Mouse (Mus musculus): Measurements from ENCODE around the gene Slc22a22. TPM values are rescaled to one million over a fixed set of nuclear protein-coding genes. Genes with fewer than 3 reads are reported as not detected.
A peak's percentile ranks its signal among the peaks of the same experiment; 100 is the strongest.

Gene Slc22a22
- polyA plus RNA-seq (2011; ENCODE audit: insufficient read depth, insufficient read length, low read depth, missing spikeins), result not detected in 2 replicates

- Histone ChIP-seq H3K36me3 (ENCODE audit: control insufficient read depth, insufficient read depth, low read length, poor library complexity, severe bottlenecking) (no peaks in the 10 kb centered on the region), H3K9ac (ENCODE audit: low read depth, poor library complexity, severe bottlenecking) (no peak within 1 kb of the TSS), H3K27ac (ENCODE audit: insufficient read depth, low read length) (no peak within 1 kb of the TSS), H3K9me3 (replicated peaks; ENCODE audit: control insufficient read depth, insufficient read depth, low read length, poor library complexity, severe bottlenecking) (no peaks in the 10 kb centered on the region), H3K27me3 (ENCODE audit: control insufficient read depth, insufficient read depth, low read length, poor library complexity, severe bottlenecking) (no peaks in the 10 kb centered on the region), H3K4me3 (ENCODE audit: low read depth, low read length) (no peak within 1 kb of the TSS), H3K4me1 (ENCODE audit: control insufficient read depth, insufficient read depth, low read length) (no peaks in the 10 kb centered on the region)
- no peak for TF ChIP-seq CTCF (IDR thresholded peaks at IDR 0.05; ENCODE audit: low read depth, low read length)
- TF ChIP-seq POLR2A (IDR thresholded peaks at IDR 0.05; ENCODE audit: insufficient read depth, low read length), result no peak
- no peak for TF ChIP-seq EP300 (IDR thresholded peaks at IDR 0.05; ENCODE audit: insufficient read depth, low read depth, low read length)
These were observed at the start of gene Slc22a22 for GRCm38 (mm10) chr15:57477525-57477924. Gene Slc22a22 (minus strand): TSS chr15:57477625.

DNA sequence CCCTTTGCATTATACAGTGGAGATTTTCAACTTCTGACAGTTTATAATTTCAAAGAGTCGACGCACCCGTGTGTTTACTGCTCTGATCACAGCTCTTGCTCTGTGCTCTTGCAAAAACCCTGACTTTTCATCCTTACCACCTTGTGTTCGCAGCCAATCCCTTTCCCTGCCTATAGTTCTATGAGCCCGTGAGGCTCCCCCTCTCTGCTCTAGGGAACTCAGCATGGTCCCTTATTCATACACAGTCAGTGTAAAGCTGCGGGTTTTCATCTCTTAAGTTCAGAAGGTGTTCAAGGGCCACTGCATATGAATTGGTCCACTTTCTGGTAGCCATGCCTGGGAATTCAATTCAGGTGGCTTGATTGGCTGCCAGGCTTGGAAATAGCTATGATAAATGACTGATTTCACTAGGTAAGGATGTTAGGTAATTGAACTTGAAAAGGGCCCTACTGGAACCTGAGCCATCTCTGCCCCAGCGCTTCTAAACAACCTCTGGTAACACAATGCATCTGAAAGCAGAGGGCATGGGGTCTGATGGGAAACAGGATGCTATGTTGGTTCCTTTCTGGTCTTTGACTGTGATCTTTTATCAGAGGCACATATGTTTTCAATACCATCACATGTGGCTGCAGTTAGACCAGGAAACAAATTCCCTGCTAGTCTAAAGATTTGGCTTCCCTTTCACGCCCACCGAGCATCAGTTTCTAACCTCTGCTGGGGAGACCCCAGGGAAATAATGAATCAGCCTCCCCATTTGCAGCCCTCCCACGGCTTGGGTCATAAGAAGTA, 46.3 kb upstream of the Slc22a22 start:
- Histone ChIP-seq H3K4me1 (ENCODE audit: control insufficient read depth, insufficient read depth, low read length) (no peaks in the 10 kb centered on the region), H3K9ac (ENCODE audit: low read depth, poor library complexity, severe bottlenecking) (no peak overlapping the region), H3K36me3 (ENCODE audit: control insufficient read depth, insufficient read depth, low read length, poor library complexity, severe bottlenecking) (no peaks in the 10 kb centered on the region), H3K9me3 (replicated peaks; ENCODE audit: control insufficient read depth, insufficient read depth, low read length, poor library complexity, severe bottlenecking) (no peaks in the 10 kb centered on the region), H3K27me3 (ENCODE audit: control insufficient read depth, insufficient read depth, low read length, poor library complexity, severe bottlenecking) (no peaks in the 10 kb centered on the region), H3K4me3 (ENCODE audit: low read depth, low read length) (no peak overlapping the region), H3K27ac (ENCODE audit: insufficient read depth, low read length) (no peak overlapping the region)
- TF ChIP-seq POLR2A (IDR thresholded peaks at IDR 0.05; ENCODE audit: insufficient read depth, low read length) (no peak), CTCF (IDR thresholded peaks at IDR 0.05; ENCODE audit: low read depth, low read length) (no peak)

- H3K4me3 ChIP-seq (ENCODE audit: low read depth, low read length), result no peak overlapping the region
- no peaks in the 10 kb centered on the region for H3K27me3 ChIP-seq (ENCODE audit: control insufficient read depth, insufficient read depth, low read length, poor library complexity, severe bottlenecking)
- H3K9ac ChIP-seq (ENCODE audit: low read depth, poor library complexity, severe bottlenecking), result no peak overlapping the region
- no peak for TF ChIP-seq POLR2A (IDR thresholded peaks at IDR 0.05; ENCODE audit: insufficient read depth, low read length)
- TF ChIP-seq EP300 (IDR thresholded peaks at IDR 0.05; ENCODE audit: insufficient read depth, low read depth, low read length), result no peak
- TF ChIP-seq CTCF (IDR thresholded peaks at IDR 0.05; ENCODE audit: low read depth, low read length), result no peak
- no peaks in the 10 kb centered on the region for H3K9me3 ChIP-seq (replicated peaks; ENCODE audit: control insufficient read depth, insufficient read depth, low read length, poor library complexity, severe bottlenecking)
- no peak overlapping the region for H3K27ac ChIP-seq (ENCODE audit: insufficient read depth, low read length)
- no peaks in the 10 kb centered on the region for H3K36me3 ChIP-seq (ENCODE audit: control insufficient read depth, insufficient read depth, low read length, poor library complexity, severe bottlenecking)
- H3K4me1 ChIP-seq (ENCODE audit: control insufficient read depth, insufficient read depth, low read length), result no peaks in the 10 kb centered on the region
These were observed 44.7 kb upstream of the Slc22a22 start for GRCm38 (mm10) chr15:57522160-57522559.

DNA sequence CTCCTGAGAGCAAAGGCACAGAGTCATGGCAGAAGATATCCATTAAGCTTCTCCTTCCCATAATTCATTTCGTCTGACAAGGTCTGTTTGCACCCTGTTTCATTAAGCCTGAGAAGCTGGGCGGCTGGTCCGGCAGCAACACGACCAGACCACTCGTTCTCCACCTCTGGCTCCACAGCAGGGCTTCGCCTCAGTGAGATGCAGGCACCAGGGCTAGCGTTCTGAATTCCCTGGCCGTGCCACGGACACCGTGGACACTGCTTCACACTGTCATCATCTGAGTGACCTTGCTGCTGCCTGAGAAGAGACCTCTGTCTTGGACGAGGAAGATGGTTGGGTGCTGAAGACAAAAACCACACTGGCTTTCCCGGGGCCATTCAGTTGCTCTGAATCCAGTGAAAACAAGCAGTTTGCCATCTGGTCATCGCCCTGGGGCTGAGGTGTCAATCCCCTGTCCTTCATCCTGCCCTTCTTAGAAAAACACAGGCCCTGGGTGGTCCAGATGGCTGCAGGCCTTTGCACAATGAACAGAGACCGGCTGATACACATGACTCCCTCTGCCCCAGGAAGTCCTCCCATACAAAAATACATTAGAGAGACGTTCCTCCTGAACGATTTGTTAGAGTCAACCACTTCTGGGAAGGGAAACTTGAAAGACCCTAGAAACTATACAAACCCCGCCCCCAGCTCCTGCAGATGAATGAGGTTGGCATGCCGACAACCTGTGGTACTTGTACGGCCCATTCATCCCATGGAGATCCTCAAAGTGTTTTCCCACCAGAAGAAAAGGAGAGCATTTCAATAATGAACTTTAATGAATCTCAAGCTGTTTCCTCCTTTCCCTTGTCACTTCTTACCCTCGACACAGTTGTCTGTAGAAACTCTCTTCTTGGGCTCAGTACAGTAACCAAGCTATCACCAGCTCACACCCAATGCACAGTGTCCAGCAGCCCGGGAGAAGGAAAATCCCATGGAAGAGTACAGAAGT, 32.1 kb upstream of the Slc22a22 start:
- no peaks in the 10 kb centered on the region for H3K36me3 ChIP-seq (ENCODE audit: control insufficient read depth, insufficient read depth, low read length, poor library complexity, severe bottlenecking)
- 0 out of 2 replicates have a peak overlapping the region, but pooled peaks have one; percentile 1 for H3K27ac ChIP-seq (ENCODE audit: insufficient read depth, low read length)
- TF ChIP-seq EP300 (IDR thresholded peaks at IDR 0.05; ENCODE audit: insufficient read depth, low read depth, low read length) (peak; percentile 99), POLR2A (IDR thresholded peaks at IDR 0.05; ENCODE audit: insufficient read depth, low read length) (no peak), CTCF (IDR thresholded peaks at IDR 0.05; ENCODE audit: low read depth, low read length) (no peak)
- no peaks in the 10 kb centered on the region; the same call in 1 of the 2 replicates for H3K27me3 ChIP-seq (ENCODE audit: control insufficient read depth, insufficient read depth, low read length, poor library complexity, severe bottlenecking)
- no peak overlapping the region for H3K4me3 ChIP-seq (ENCODE audit: low read depth, low read length)
- H3K9ac ChIP-seq (ENCODE audit: low read depth, poor library complexity, severe bottlenecking), result no peak overlapping the region
- no peaks in the 10 kb centered on the region for H3K9me3 ChIP-seq (replicated peaks; ENCODE audit: control insufficient read depth, insufficient read depth, low read length, poor library complexity, severe bottlenecking)
- H3K4me1 ChIP-seq (ENCODE audit: control insufficient read depth, insufficient read depth, low read length), result no peaks in the 10 kb centered on the region

- Histone ChIP-seq H3K27ac (ENCODE audit: insufficient read depth, low read length) (0 out of 2 replicates have a peak overlapping the region, but pooled peaks have one; percentile 1), H3K9ac (ENCODE audit: low read depth, poor library complexity, severe bottlenecking) (no peak overlapping the region), H3K36me3 (ENCODE audit: control insufficient read depth, insufficient read depth, low read length, poor library complexity, severe bottlenecking) (no peaks in the 10 kb centered on the region), H3K4me1 (ENCODE audit: control insufficient read depth, insufficient read depth, low read length) (no peaks in the 10 kb centered on the region), H3K9me3 (replicated peaks; ENCODE audit: control insufficient read depth, insufficient read depth, low read length, poor library complexity, severe bottlenecking) (no peaks in the 10 kb centered on the region), H3K4me3 (ENCODE audit: low read depth, low read length) (no peak overlapping the region), H3K27me3 (ENCODE audit: control insufficient read depth, insufficient read depth, low read length, poor library complexity, severe bottlenecking) (no peaks in the 10 kb centered on the region; the same call in none of the 2 replicates)
- TF ChIP-seq CTCF (IDR thresholded peaks at IDR 0.05; ENCODE audit: low read depth, low read length) (peak; percentile 39), POLR2A (IDR thresholded peaks at IDR 0.05; ENCODE audit: insufficient read depth, low read length) (no peak)
These were observed 31.1 kb upstream of the Slc22a22 start for GRCm38 (mm10) chr15:57508242-57509184.

Measured in ES-Bruce4 (cell line).